10 mouse cellular contexts compared by ENCODE assay signal in the genomic region with DNA sequence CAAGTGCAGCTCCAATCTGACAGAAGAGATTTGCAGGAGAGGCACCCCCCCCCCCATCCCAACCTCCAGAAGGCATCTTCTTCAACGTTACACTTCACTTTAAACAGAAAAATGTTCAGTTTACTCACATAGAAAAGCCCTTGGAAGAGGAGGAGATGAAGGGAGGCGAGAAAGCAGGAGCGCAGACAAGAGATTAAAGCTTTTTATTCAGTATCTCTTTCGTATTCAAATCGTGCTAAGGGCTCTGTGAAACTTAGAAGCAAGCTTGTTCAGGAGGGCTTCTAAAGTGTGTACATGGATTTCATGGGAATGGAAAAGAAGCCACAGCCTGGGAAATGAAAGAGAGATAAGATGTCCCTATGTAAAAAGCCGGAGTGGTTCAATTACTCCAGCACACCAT.
DNase-seq lines count a peak whose midpoint lies in the region; ATAC-seq and TF ChIP-seq lines count a peak whose summit lies in the region.
"Had no signal": no experiment of that assay in that cellular context is flagged by ENCODE, and none has a peak within 500 bp of the region (broad histone marks: within the 10 kb centered on the region; RNA-seq: fewer than 3 reads in every experiment).

No protein-coding gene starts in this region.

- no peak overlapping the region for H3K9ac ChIP-seq in lung, embryonic 15.5 days
- H3K9ac ChIP-seq in forebrain, embryonic 13.5 days: peak overlapping the region; percentile 39
- H3K9ac ChIP-seq in limb, embryonic 11.5 days (ENCODE audit: low read length): no peak overlapping the region
- H3K9ac ChIP-seq in neural tube, embryonic 15.5 days (replicated peaks): no peak overlapping the region
- H3K9ac ChIP-seq in stomach, postnatal 0 days (ENCODE audit: low read length): no peak overlapping the region

- peak overlapping the region; percentile 42 for H3K4me2 ChIP-seq in lung, embryonic 15.5 days
- H3K4me2 ChIP-seq in forebrain, embryonic 13.5 days: peak overlapping the region; percentile 55
- H3K4me2 ChIP-seq in limb, embryonic 11.5 days (ENCODE audit: low read depth, severe bottlenecking): peak overlapping the region; percentile 44; the same call in 1 of the 2 replicates
- peak overlapping the region; percentile 38 for H3K4me2 ChIP-seq in neural tube, embryonic 15.5 days
- no peak overlapping the region for H3K4me2 ChIP-seq in stomach, postnatal 0 days (replicated peaks; ENCODE audit: low read depth)

- no peak for ATAC-seq in lung, embryonic 15.5 days (ENCODE audit: borderline replicate concordance, extremely low read depth, low FRiP score, low TSS enrichment)
- no peak; the same call in 1 of the 2 replicates for ATAC-seq in forebrain, embryonic 13.5 days
- ATAC-seq in limb, embryonic 11.5 days (ENCODE audit: insufficient number of reproducible peaks, low FRiP score, low TSS enrichment, low read depth): no peak
- no peak for ATAC-seq in neural tube, embryonic 15.5 days (ENCODE audit: low FRiP score)
- ATAC-seq in stomach, postnatal 0 days (ENCODE audit: low FRiP score, low TSS enrichment): no peak

- H3K27me3 ChIP-seq in lung, embryonic 15.5 days: no peaks in the 10 kb centered on the region
- no peaks in the 10 kb centered on the region for H3K27me3 ChIP-seq in forebrain, embryonic 13.5 days
- H3K27me3 ChIP-seq in limb, embryonic 11.5 days (ENCODE audit: control insufficient read depth, insufficient read depth, low read length): no peaks in the 10 kb centered on the region
- no peaks in the 10 kb centered on the region for H3K27me3 ChIP-seq in neural tube, embryonic 15.5 days (replicated peaks)
- no peaks in the 10 kb centered on the region for H3K27me3 ChIP-seq in stomach, postnatal 0 days (ENCODE audit: control insufficient read depth, insufficient read depth, low read length)

- no peak for TF ChIP-seq CTCF in stomach, postnatal 0 days (IDR thresholded peaks at IDR 0.05; ENCODE audit: low read depth)

- H3K36me3 ChIP-seq in lung, embryonic 15.5 days: no peaks in the 10 kb centered on the region
- H3K36me3 ChIP-seq in forebrain, embryonic 13.5 days (ENCODE audit: poor library complexity, severe bottlenecking): no peaks in the 10 kb centered on the region
- H3K36me3 ChIP-seq in limb, embryonic 11.5 days (ENCODE audit: control insufficient read depth, insufficient read depth, low read length): no peaks in the 10 kb centered on the region
- no peaks in the 10 kb centered on the region for H3K36me3 ChIP-seq in neural tube, embryonic 15.5 days
- no peaks in the 10 kb centered on the region for H3K36me3 ChIP-seq in stomach, postnatal 0 days (ENCODE audit: control insufficient read depth, insufficient read depth, low read length)

- H3K4me3 ChIP-seq in lung, embryonic 15.5 days: no peak overlapping the region
- peak overlapping the region; percentile 18 for H3K4me3 ChIP-seq in forebrain, embryonic 13.5 days
- no peak overlapping the region for H3K4me3 ChIP-seq in limb, embryonic 11.5 days (ENCODE audit: low read depth, low read length)
- no peak overlapping the region for H3K4me3 ChIP-seq in neural tube, embryonic 15.5 days (replicated peaks)
- H3K4me3 ChIP-seq in stomach, postnatal 0 days (ENCODE audit: low read depth, low read length): no peak overlapping the region

- H3K4me1 ChIP-seq in lung, embryonic 15.5 days: peaks cover 6% of the 10 kb centered on the region; the same call in 1 of the 2 replicates
- peaks cover 55% of the 10 kb centered on the region for H3K4me1 ChIP-seq in forebrain, embryonic 13.5 days
- H3K4me1 ChIP-seq in limb, embryonic 11.5 days (ENCODE audit: control insufficient read depth, insufficient read depth, low read length): peaks cover 18% of the 10 kb centered on the region
- H3K4me1 ChIP-seq in neural tube, embryonic 15.5 days: peaks cover 17% of the 10 kb centered on the region
- H3K4me1 ChIP-seq in stomach, postnatal 0 days (replicated peaks; ENCODE audit: control insufficient read depth, insufficient read depth): no peaks in the 10 kb centered on the region

- no peak for DNase-seq in lung, postnatal 25 days (ENCODE audit: low spot score)
- DNase-seq in limb, embryonic 11.5 days (ENCODE audit: low spot score): no peak
- no peak for DNase-seq in cerebellum, postnatal 10 days
- DNase-seq in stomach, postnatal 0 days (ENCODE audit: low spot score): no peak
- DNase-seq: adrenal gland, adult 8-10 months; cerebellum, adult 2 months; heart, postnatal 4 days had no signal

- WGBS in lung, embryonic 15.5 days: 30% methylated on average over 6 of the region's 6 CpGs
- 2% methylated on average over 6 of the region's 6 CpGs for WGBS in forebrain, embryonic 13.5 days
- WGBS in limb, embryonic 11.5 days: 22% methylated on average over 6 of the region's 6 CpGs
- 16% methylated on average over 6 of the region's 6 CpGs for WGBS in neural tube, embryonic 15.5 days
- WGBS in stomach, postnatal 0 days: 38% methylated on average over 6 of the region's 6 CpGs

- H3K27ac ChIP-seq in lung, embryonic 15.5 days: no peak overlapping the region
- H3K27ac ChIP-seq in forebrain, embryonic 13.5 days: peak overlapping the region; percentile 87
- no peak overlapping the region for H3K27ac ChIP-seq in limb, embryonic 11.5 days (replicated peaks; ENCODE audit: low read depth, low read length)
- H3K27ac ChIP-seq in neural tube, embryonic 15.5 days (replicated peaks): no peak overlapping the region
- no peak overlapping the region for H3K27ac ChIP-seq in stomach, postnatal 0 days (replicated peaks)

- no peak for TF ChIP-seq EP300 in stomach, postnatal 0 days (optimal IDR thresholded peaks at IDR 0.05)

- H3K9me3 ChIP-seq in lung, embryonic 15.5 days: no peaks in the 10 kb centered on the region
- no peaks in the 10 kb centered on the region for H3K9me3 ChIP-seq in forebrain, embryonic 13.5 days (replicated peaks)
- H3K9me3 ChIP-seq in limb, embryonic 11.5 days (ENCODE audit: control insufficient read depth, low read length): no peaks in the 10 kb centered on the region
- H3K9me3 ChIP-seq in neural tube, embryonic 15.5 days (replicated peaks): no peaks in the 10 kb centered on the region
- H3K9me3 ChIP-seq in stomach, postnatal 0 days (ENCODE audit: control insufficient read depth, low read length): no peaks in the 10 kb centered on the region
